Mouse (Mus musculus): ENCODE results near the gene Reg1.
"Not testable (repeated sequence)": the region's sequence is repeated elsewhere in the genome, so short reads cannot be mapped to it uniquely, and the experiment has no call there.

The Reg1 gene

GRCm38 (mm10) chr6:78422411-78422810 lies at the start of gene Reg1:
Reg1 (plus strand) TSS chr6:78422711.
- not testable (repeated sequence) for DNase-seq

- no peak for DNase-seq
Measured at GRCm38 (mm10) chr6:78378765-78379164, 43.7 kb upstream of the Reg1 start, which contains the start of gene Reg3d. Reg3d (minus strand) TSS chr6:78378865.

- no peak for DNase-seq
Measured at GRCm38 (mm10) chr6:78380409-78380808, 42.1 kb upstream of the Reg1 start, which contains the start of gene Reg3a. Reg3a (plus strand) TSS chr6:78380709.

- no peak for DNase-seq
Measured at GRCm38 (mm10) chr6:78385609-78386008, 36.9 kb upstream of the Reg1 start.

- DNase-seq, result not testable (repeated sequence)
Measured at GRCm38 (mm10) chr6:78395323-78395722, 27.2 kb upstream of the Reg1 start, which contains the start of gene Reg2. Reg2 (plus strand) TSS chr6:78395623.

- no peak for DNase-seq
Measured at GRCm38 (mm10) chr6:78425497-78425896, 3.0 kb downstream of the Reg1 start.

- DNase-seq, result no peak
Measured at GRCm38 (mm10) chr6:78447202-78447601, 24.7 kb downstream of the Reg1 start.

GRCm38 (mm10) chr6:78448409-78448808 lies 25.9 kb downstream of the Reg1 start:
- DNase-seq, result no peak

GRCm38 (mm10) chr6:78452804-78453203 lies 30.3 kb downstream of the Reg1 start:
- DNase-seq, result no peak

- no peak for DNase-seq
Measured at GRCm38 (mm10) chr6:78460191-78460825, 37.8 kb downstream of the Reg1 start.

- DNase-seq, result no peak
Measured at GRCm38 (mm10) chr6:78462360-78462759, 39.8 kb downstream of the Reg1 start.

- no peak for DNase-seq
Measured at GRCm38 (mm10) chr6:78463266-78463665, 40.8 kb downstream of the Reg1 start.

- no peak for DNase-seq
Measured at GRCm38 (mm10) chr6:78468772-78469171, 46.3 kb downstream of the Reg1 start, which contains the start of gene Reg3g. Reg3g (minus strand) TSS chr6:78468872.

GRCm38 (mm10) chr6:78469287-78469686 lies 46.8 kb downstream of the Reg1 start:
- DNase-seq, result no peak
